Mouse (Mus musculus) retina, postnatal 1 day (tissue): ENCODE measurements around the gene Plagl2.
A peak's percentile ranks its signal among the peaks of the same experiment; 100 is the strongest.

ENCODE experiments used
- DNase-seq: peaks from one replicate; pipeline ENCODE4 v3.0.0-alpha.2; 2012

The Plagl2 gene

GRCm38 (mm10) chr2:153239021-153239859 lies 2.0 kb downstream of the Plagl2 start:
- peak; percentile 27 for DNase-seq

- DNase-seq, result no peak
Measured at GRCm38 (mm10) chr2:153238406-153238805, 2.8 kb downstream of the Plagl2 start.

GRCm38 (mm10) chr2:153237891-153238290 lies 3.3 kb downstream of the Plagl2 start:
- no peak for DNase-seq

- no peak for DNase-seq
Measured at GRCm38 (mm10) chr2:153237193-153237592, 4.0 kb downstream of the Plagl2 start.

- no peak for DNase-seq
Measured at GRCm38 (mm10) chr2:153228523-153228922, 12.7 kb downstream of the Plagl2 start.

- DNase-seq, result no peak
Measured at GRCm38 (mm10) chr2:153227959-153228358, 13.3 kb downstream of the Plagl2 start.

- no peak for DNase-seq
Measured at GRCm38 (mm10) chr2:153225595-153225953, 15.7 kb downstream of the Plagl2 start.

GRCm38 (mm10) chr2:153224946-153225594 lies 16.2 kb downstream of the Plagl2 start, which contains the start of gene Tspyl3:
Gene Tspyl3 (minus strand): TSS chr2:153225441.
- DNase-seq, result peak; percentile 71

- no peak for DNase-seq
Measured at GRCm38 (mm10) chr2:153222566-153222965, 18.7 kb downstream of the Plagl2 start.

GRCm38 (mm10) chr2:153222130-153222529 lies 19.1 kb downstream of the Plagl2 start:
- DNase-seq, result no peak

GRCm38 (mm10) chr2:153221620-153222019 lies 19.6 kb downstream of the Plagl2 start:
- no peak for DNase-seq

- DNase-seq, result no peak
Measured at GRCm38 (mm10) chr2:153218516-153218915, 22.7 kb downstream of the Plagl2 start.

- DNase-seq, result no peak
Measured at GRCm38 (mm10) chr2:153217826-153218340, 23.3 kb downstream of the Plagl2 start.

GRCm38 (mm10) chr2:153215421-153215820 lies 25.8 kb downstream of the Plagl2 start:
- DNase-seq, result peak; percentile 36

- no peak for DNase-seq
Measured at GRCm38 (mm10) chr2:153214771-153215259, 26.4 kb downstream of the Plagl2 start.

- DNase-seq, result no peak
Measured at GRCm38 (mm10) chr2:153213351-153213750, 27.9 kb downstream of the Plagl2 start.

- no peak for DNase-seq
Measured at GRCm38 (mm10) chr2:153211451-153211850, 29.8 kb downstream of the Plagl2 start.

GRCm38 (mm10) chr2:153209286-153209685 lies 31.9 kb downstream of the Plagl2 start:
- DNase-seq, result no peak

GRCm38 (mm10) chr2:153208149-153208548 lies 33.1 kb downstream of the Plagl2 start:
- no peak for DNase-seq

GRCm38 (mm10) chr2:153202766-153203165 lies 38.5 kb downstream of the Plagl2 start:
- DNase-seq, result no peak

- no peak for DNase-seq
Measured at GRCm38 (mm10) chr2:153199114-153199513, 42.1 kb downstream of the Plagl2 start.

GRCm38 (mm10) chr2:153198485-153198884 lies 42.7 kb downstream of the Plagl2 start:
- no peak for DNase-seq

GRCm38 (mm10) chr2:153194255-153194654 lies 47.0 kb downstream of the Plagl2 start:
- DNase-seq, result no peak

GRCm38 (mm10) chr2:153191242-153191641 lies 50.0 kb downstream of the Plagl2 start:
- DNase-seq, result no peak
